ENCODE assay signal across 11 mouse cellular contexts in genomic region chr5:114795231-114795630, GRCm38 (mm10). TPM values are rescaled to one million over a fixed set of nuclear protein-coding genes. Genes with fewer than 3 reads are reported as not detected.
A peak's percentile ranks its signal among the peaks of the same experiment; 100 is the strongest.
DNase-seq lines count a peak whose midpoint lies in the region; TF ChIP-seq lines count a peak whose summit lies in the region.
"Had no signal": no experiment of that assay in that cellular context is flagged by ENCODE, and none has a peak within 500 bp of the region (broad histone marks: within the 10 kb centered on the region; RNA-seq: fewer than 3 reads in every experiment).

No protein-coding gene starts in this region.

- peaks cover 8% of the 10 kb centered on the region for H3K27me3 ChIP-seq in forebrain, embryonic 10.5 days (ENCODE audit: poor library complexity, severe bottlenecking)

- no peaks in the 10 kb centered on the region for H3K9me3 ChIP-seq in forebrain, embryonic 10.5 days
- H3K9me3 ChIP-seq: kidney, embryonic 15.5 days; limb, embryonic 12.5 days had no signal

- TF ChIP-seq CTCF in layer of hippocampus, adult 2 months (conservative IDR thresholded peaks at IDR 0.05) = no peak

- H3K4me1 ChIP-seq in forebrain, embryonic 10.5 days = peaks cover 30% of the 10 kb centered on the region

- 70% methylated on average over 9 of the region's 9 CpGs for WGBS in forebrain, embryonic 10.5 days

- no peak for DNase-seq in layer of hippocampus, adult 2 months (ENCODE audit: low spot score in 2 of 2)
- no peak for DNase-seq in layer of hippocampus, adult 9-11 months
- DNase-seq in ZHBTc4 (ENCODE audit: low read depth, low spot score) = peak; percentile 41
- DNase-seq in cerebellum, postnatal 10 days = peak; percentile 87 to 89
- peak; percentile 49 for DNase-seq in lung, postnatal 14 days
- DNase-seq in forebrain, embryonic 10.5 days (ENCODE audit: extremely low spot score, low spot score) = no peak
- no peak for DNase-seq in left cerebral cortex, postnatal 10 days (ENCODE audit: extremely low spot score in 1 of 2, low spot score in 2 of 2)
- DNase-seq: spleen, adult 18-20 months had no signal

- H3K36me3 ChIP-seq in forebrain, embryonic 10.5 days (replicated peaks) = peaks cover 74% of the 10 kb centered on the region

- H3K4me3 ChIP-seq in layer of hippocampus, adult 2 months = no peak overlapping the region
- H3K4me3 ChIP-seq in forebrain, embryonic 10.5 days = no peak overlapping the region
- H3K4me3 ChIP-seq: erythroblast, embryonic 14.5 days; kidney, embryonic 15.5 days; limb, embryonic 12.5 days had no signal

- peak overlapping the region; percentile 82 for H3K27ac ChIP-seq in layer of hippocampus, adult 2 months
- no peak overlapping the region for H3K27ac ChIP-seq in forebrain, embryonic 10.5 days
- H3K27ac ChIP-seq: kidney, embryonic 15.5 days; limb, embryonic 12.5 days had no signal

- intact Hi-C loops in left cerebral cortex, postnatal 10 days (cut with DNase I) = no loop called here

RNA-seq across cellular contexts. Expression of gene Git2, which starts 19.9 kb away (rescaled TPM):
- total RNA-seq in layer of hippocampus, adult 2 months (2021) = 10 to 100 TPM; 45.7 to 47.5 TPM
- 33.1 and 34.2 TPM in 2 replicates for polyA plus RNA-seq in forebrain, embryonic 10.5 days (2016; fragmentation: Nextera tagmentation; extraction: Ambion mirVana)
- 10 to 100 TPM; 46.8 to 47.2 TPM for total RNA-seq in left cerebral cortex, postnatal 10 days (2021)

RNA-seq across cellular contexts. Expression of gene Ankrd13a, which starts 20.8 kb away (rescaled TPM):
- 10 to 100 TPM; 39.6 to 48.8 TPM for total RNA-seq in layer of hippocampus, adult 2 months (2021)
- 38.3 and 39.5 TPM in 2 replicates for polyA plus RNA-seq in forebrain, embryonic 10.5 days (2016; fragmentation: Nextera tagmentation; extraction: Ambion mirVana)
- 10 to 100 TPM; 34.7 to 36.3 TPM for total RNA-seq in left cerebral cortex, postnatal 10 days (2021)

RNA-seq across cellular contexts. Expression of gene 1500011B03Rik, which starts 28.0 kb away (rescaled TPM):
- total RNA-seq in layer of hippocampus, adult 2 months (2021) = 100 to 1,000 TPM; 136 to 154 TPM
- 118 and 119 TPM in 2 replicates for polyA plus RNA-seq in forebrain, embryonic 10.5 days (2016; fragmentation: Nextera tagmentation; extraction: Ambion mirVana)
- total RNA-seq in left cerebral cortex, postnatal 10 days (2021) = 100 to 1,000 TPM; 165 to 184 TPM

RNA-seq across cellular contexts. Expression of gene 4930519G04Rik, which starts 58.2 kb away (rescaled TPM):
- total RNA-seq in layer of hippocampus, adult 2 months (2021) = not detected
- not detected in 2 replicates for polyA plus RNA-seq in forebrain, embryonic 10.5 days (2016; fragmentation: Nextera tagmentation; extraction: Ambion mirVana)
- total RNA-seq in left cerebral cortex, postnatal 10 days (2021) = not detected
- polyA plus RNA-seq: kidney, embryonic 15.5 days; limb, embryonic 12.5 days had no signal

Comparison
In these comparisons a context has a peak if more than half of its experiments do, and no peak if none do; other contexts are left out.
1. DNase-seq: peak in ZHBTc4 (single experiment), cerebellum, postnatal 10 days (2 of 2) and lung, postnatal 14 days (single experiment); none in layer of hippocampus, adult 2 months (0 of 2), layer of hippocampus, adult 9-11 months (single experiment), forebrain, embryonic 10.5 days (single experiment) and left cerebral cortex, postnatal 10 days (0 of 2).